Mouse (Mus musculus) splenic B cell, adult 2 months (primary cell): ENCODE data around the gene Cfap54.

Experiments
- DNase-seq: peaks from one replicate; pipeline ENCODE4 v3.0.0-alpha.2; 2011; ENCODE audit warnings: low read depth, low spot score
- H3K27me3 ChIP-seq: 2 replicates; pipeline ENCODE4 v1.6.1; 2012; ENCODE audit warnings: mild to moderate bottlenecking, low read length, moderate library complexity, mixed read lengths; ENCODE audit not compliant: control insufficient read depth, poor library complexity, insufficient read depth, severe bottlenecking
- H3K36me3 ChIP-seq: 2 replicates; pipeline ENCODE4 v1.6.1; 2012; ENCODE audit warnings: mild to moderate bottlenecking, low read length, moderate library complexity, mixed read lengths; ENCODE audit not compliant: control insufficient read depth, poor library complexity, insufficient read depth, severe bottlenecking

Gene Cfap54

DNA sequence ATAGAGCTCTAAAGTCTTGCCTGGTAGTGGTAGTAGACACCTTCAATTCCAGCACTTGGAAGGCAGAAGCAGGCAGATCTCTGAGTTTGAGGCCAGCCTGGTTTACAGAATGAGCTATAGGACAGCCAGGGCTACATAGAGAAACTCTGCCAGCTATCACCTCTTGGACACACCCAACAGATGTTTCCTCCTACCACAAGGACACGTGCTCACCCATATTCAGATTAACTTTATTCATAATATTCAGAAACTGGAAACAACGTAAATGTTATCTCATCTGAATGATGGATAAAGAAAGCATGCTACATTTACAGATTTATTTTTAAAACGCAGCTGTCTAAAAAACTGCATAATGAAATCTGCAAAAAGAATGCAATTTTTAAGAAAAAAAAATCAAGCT lies 351.1 kb downstream of the Cfap54 start:
- Histone ChIP-seq H3K36me3 (no peaks in the 10 kb centered on the region), H3K27me3 (no peaks in the 10 kb centered on the region)
- no peak for DNase-seq

DNA sequence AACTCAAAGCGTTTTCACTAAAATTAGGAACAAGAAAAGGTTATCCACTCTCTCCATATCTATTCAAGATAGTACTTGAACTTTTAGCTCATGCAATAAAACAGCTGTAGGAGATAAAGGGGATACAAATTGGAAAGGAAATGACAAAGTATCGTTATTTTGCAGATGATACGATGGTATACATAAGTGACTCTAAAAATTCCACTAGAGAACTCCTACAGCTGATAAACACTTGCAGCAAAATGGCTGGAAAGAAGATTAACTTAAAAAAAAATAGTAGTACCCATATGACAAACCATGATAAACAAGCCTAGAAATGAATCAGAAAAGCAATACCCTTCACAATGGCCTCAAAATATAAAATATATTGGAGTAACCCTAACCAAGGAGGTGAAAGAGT lies 352.7 kb downstream of the Cfap54 start:
- Histone ChIP-seq H3K27me3 (no peaks in the 10 kb centered on the region), H3K36me3 (no peaks in the 10 kb centered on the region)
- DNase-seq = no peak
